Mouse (Mus musculus): ENCODE measurements around the gene Bbs2.

DNA sequence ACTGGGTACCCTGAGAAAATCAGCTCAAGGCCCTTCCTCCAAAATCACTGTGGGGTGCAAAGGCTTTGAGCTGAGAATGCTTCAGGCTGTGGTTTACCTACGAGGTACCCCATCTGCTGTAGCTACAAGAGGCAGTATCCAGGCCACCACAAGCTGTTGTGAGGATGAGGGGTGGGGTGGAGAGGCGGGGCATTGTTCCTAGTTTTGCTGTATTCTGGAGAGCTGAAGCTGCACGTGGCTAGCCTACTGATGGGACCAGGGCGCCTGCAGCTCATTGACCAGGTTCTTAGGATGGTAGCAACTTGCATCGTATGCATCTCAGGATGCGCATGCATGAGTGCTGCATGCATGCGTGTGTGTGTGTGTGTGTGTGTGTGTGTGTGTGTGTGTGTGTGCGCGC, 22.9 kb upstream of the Bbs2 start:
- TF ChIP-seq CTCF (IDR thresholded peaks at IDR 0.05; ENCODE audit: insufficient read depth, low read length) (no peak), POLR2A (IDR thresholded peaks at IDR 0.05; ENCODE audit: borderline replicate concordance, extremely low read depth, low read depth, low read length) (no peak)

Measured in lung, adult 2 months (tissue).